Mouse (Mus musculus) intestine, embryonic 15.5 days (tissue): Measurements from ENCODE around the gene Gnaq. TPM values are rescaled to one million over a fixed set of nuclear protein-coding genes. Genes with fewer than 3 reads are reported as not detected.

Source experiments
- ATAC-seq: fragments of 200-750 bp; cut with Nextera tagmentation; 2 replicates; pipeline ENCODE4 v1.8.0; 2017; ENCODE audit warnings: moderate TSS enrichment, moderate library complexity
- H3K27ac ChIP-seq: fragments of 300-500 bp; sonication (generic); 2 replicates; pipeline ENCODE4 v1.5.1; 2015; ENCODE audit warnings: mild to moderate bottlenecking, inconsistent platforms
- H3K27me3 ChIP-seq: fragments of 300-500 bp; sonication (generic); replicated peaks from 2 replicates; pipeline ENCODE4 v1.6.1; 2015; ENCODE audit warnings: inconsistent platforms
- H3K36me3 ChIP-seq: fragments of 300-500 bp; sonication (generic); 2 replicates; pipeline ENCODE4 v1.6.1; 2015; ENCODE audit warnings: inconsistent platforms
- H3K4me1 ChIP-seq: fragments of 300-500 bp; sonication (generic); replicated peaks from 2 replicates; pipeline ENCODE4 v1.6.1; 2015; ENCODE audit warnings: inconsistent platforms
- H3K4me2 ChIP-seq: fragments of 300-500 bp; sonication (generic); replicated peaks from 2 replicates; pipeline ENCODE4 v1.6.1; 2015; ENCODE audit warnings: mild to moderate bottlenecking, inconsistent platforms
- H3K4me3 ChIP-seq: fragments of 300-500 bp; sonication (generic); replicated peaks from 2 replicates; pipeline ENCODE4 v1.5.1; 2015; ENCODE audit warnings: inconsistent platforms
- H3K9ac ChIP-seq: fragments of 300-500 bp; sonication (generic); 2 replicates; pipeline ENCODE4 v1.6.1; 2015; ENCODE audit warnings: inconsistent platforms
- H3K9me3 ChIP-seq: fragments of 300-500 bp; sonication (generic); 2 replicates; pipeline ENCODE4 v1.6.1; 2016; ENCODE audit warnings: inconsistent platforms
- WGBS: fragments of 180-500 bp; shearing (Covaris S2); methylation state at CpG from one replicate; pipeline ENCODE4 v1.1.7; 2015; 5-methylcytosine and 5-hydroxymethylcytosine counted together
- polyA plus RNA-seq: library from polyadenylated mRNA; unstranded; fragments of >200 nt; fragmentation: Nextera tagmentation; extraction: Ambion mirVana; gene quantifications from 2 replicates; pipeline ENCODE4 v1.2.1, GENCODE M21; 2015

Gene Gnaq
- polyA plus RNA-seq, 1 experiment from 2014 or later = 28.3 TPM

GRCm38 (mm10) chr19:16372752-16373486, 240.3 kb downstream of the Gnaq start:
- Histone ChIP-seq H3K4me3 (no peak overlapping the region), H3K27me3 (no peaks in the 10 kb centered on the region), H3K27ac (no peak overlapping the region), H3K9me3 (no peaks in the 10 kb centered on the region), H3K36me3 (no peaks in the 10 kb centered on the region), H3K9ac (no peak overlapping the region), H3K4me1 (peaks cover 32% of the 10 kb centered on the region), H3K4me2 (no peak overlapping the region)
- 0 out of 2 replicates have a peak, but pooled peaks have one; percentile 13 for ATAC-seq
- 68% methylated on average over 9 of the region's 9 CpGs for WGBS

- ATAC-seq = peak; percentile 71
- Histone ChIP-seq H3K27ac (no peak overlapping the region), H3K36me3 (no peaks in the 10 kb centered on the region), H3K4me3 (no peak overlapping the region), H3K4me2 (no peak overlapping the region), H3K27me3 (no peaks in the 10 kb centered on the region), H3K9ac (no peak overlapping the region), H3K4me1 (peaks cover 35% of the 10 kb centered on the region), H3K9me3 (no peaks in the 10 kb centered on the region)
- 22% methylated on average over 4 of the region's 4 CpGs for WGBS
Measured at GRCm38 (mm10) chr19:16375881-16376280, 243.2 kb downstream of the Gnaq start.

GRCm38 (mm10) chr19:16378565-16378964, 245.9 kb downstream of the Gnaq start:
- Histone ChIP-seq H3K9ac (no peak overlapping the region), H3K9me3 (no peaks in the 10 kb centered on the region), H3K4me3 (no peak overlapping the region), H3K27me3 (no peaks in the 10 kb centered on the region), H3K4me1 (peaks cover 20% of the 10 kb centered on the region), H3K27ac (no peak overlapping the region), H3K36me3 (no peaks in the 10 kb centered on the region), H3K4me2 (no peak overlapping the region)
- WGBS = 88% methylated on average over 7 of the region's 7 CpGs
- ATAC-seq = no peak

GRCm38 (mm10) chr19:16379687-16380086, 247.1 kb downstream of the Gnaq start:
- Histone ChIP-seq H3K27me3 (no peaks in the 10 kb centered on the region), H3K27ac (no peak overlapping the region), H3K4me2 (no peak overlapping the region), H3K9me3 (no peaks in the 10 kb centered on the region), H3K4me3 (no peak overlapping the region), H3K36me3 (no peaks in the 10 kb centered on the region), H3K4me1 (peaks cover 12% of the 10 kb centered on the region), H3K9ac (no peak overlapping the region)
- 79% methylated on average over 8 of the region's 8 CpGs for WGBS
- no peak for ATAC-seq

DNA sequence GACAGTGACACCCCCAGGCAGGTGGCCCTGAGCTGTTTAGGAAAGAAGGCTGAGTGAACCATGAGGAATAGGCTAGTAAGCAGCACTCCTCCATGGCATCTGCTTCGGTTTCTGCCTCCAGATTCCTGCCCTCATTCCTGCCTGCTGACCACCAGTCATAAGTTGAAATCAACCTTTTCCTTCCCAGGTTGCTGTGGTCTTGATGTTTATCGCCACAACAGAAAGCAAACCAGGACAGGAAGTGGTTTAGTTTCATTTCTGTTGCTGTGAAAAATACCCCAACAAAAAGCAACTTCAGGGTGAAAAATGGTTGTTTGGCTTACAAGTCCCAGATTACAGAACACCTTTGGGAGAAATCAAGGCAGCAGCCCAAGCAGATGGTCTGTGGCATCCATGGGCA, 249.8 kb downstream of the Gnaq start:
- Histone ChIP-seq H3K27ac (peak overlapping the region; percentile 44; the same call in 1 of the 2 replicates), H3K4me1 (peaks cover 3% of the 10 kb centered on the region; the same call in 1 of the 2 replicates), H3K9me3 (no peaks in the 10 kb centered on the region), H3K4me2 (no peak overlapping the region), H3K4me3 (no peak overlapping the region), H3K36me3 (no peaks in the 10 kb centered on the region), H3K9ac (no peak overlapping the region), H3K27me3 (no peaks in the 10 kb centered on the region)
- ATAC-seq = no peak
- WGBS = 64% methylated on average over 2 of the region's 2 CpGs

DNA sequence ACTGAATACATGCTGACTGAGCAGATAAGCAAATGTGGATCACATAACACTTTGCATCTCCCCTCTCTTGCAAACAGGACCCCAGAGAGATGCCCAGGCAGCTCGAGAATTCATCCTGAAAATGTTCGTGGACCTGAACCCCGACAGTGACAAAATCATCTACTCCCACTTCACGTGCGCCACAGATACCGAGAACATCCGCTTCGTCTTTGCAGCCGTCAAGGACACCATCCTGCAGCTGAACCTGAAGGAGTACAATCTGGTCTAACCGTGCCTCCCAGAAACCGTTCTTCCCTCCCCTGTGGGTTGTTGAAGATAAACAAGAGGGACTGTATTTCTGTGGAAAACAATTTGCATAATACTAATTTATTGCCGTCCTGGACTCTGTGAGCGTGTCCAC, 250.5 kb downstream of the Gnaq start:
- H3K4me1 ChIP-seq = peaks cover 3% of the 10 kb centered on the region; the same call in 1 of the 2 replicates
- WGBS = 59% methylated on average over 13 of the region's 13 CpGs
- H3K27me3 ChIP-seq = no peaks in the 10 kb centered on the region
- H3K4me3 ChIP-seq = no peak overlapping the region
- H3K9ac ChIP-seq = no peak overlapping the region
- no peaks in the 10 kb centered on the region for H3K9me3 ChIP-seq
- H3K4me2 ChIP-seq = no peak overlapping the region
- H3K27ac ChIP-seq = peak overlapping the region; percentile 44; the same call in 1 of the 2 replicates
- H3K36me3 ChIP-seq = no peaks in the 10 kb centered on the region
- no peak for ATAC-seq

GRCm38 (mm10) chr19:16384094-16384493, 251.5 kb downstream of the Gnaq start:
- Histone ChIP-seq H3K4me2 (no peak overlapping the region), H3K27me3 (no peaks in the 10 kb centered on the region), H3K9ac (no peak overlapping the region), H3K4me1 (peaks cover 3% of the 10 kb centered on the region; the same call in 1 of the 2 replicates), H3K4me3 (no peak overlapping the region), H3K9me3 (no peaks in the 10 kb centered on the region), H3K36me3 (no peaks in the 10 kb centered on the region), H3K27ac (no peak overlapping the region)
- no peak for ATAC-seq
- 85% methylated on average over 6 of the region's 6 CpGs for WGBS

GRCm38 (mm10) chr19:16384957-16385356, 252.3 kb downstream of the Gnaq start:
- Histone ChIP-seq H3K4me1 (peaks cover under 1% of the 10 kb centered on the region; the same call in 1 of the 2 replicates), H3K36me3 (no peaks in the 10 kb centered on the region), H3K4me3 (no peak overlapping the region), H3K9ac (no peak overlapping the region), H3K27me3 (no peaks in the 10 kb centered on the region), H3K4me2 (no peak overlapping the region), H3K9me3 (no peaks in the 10 kb centered on the region), H3K27ac (no peak overlapping the region)
- ATAC-seq = no peak
- WGBS = 61% methylated on average over 11 of the region's 11 CpGs

- H3K4me2 ChIP-seq = no peak overlapping the region
- no peak for ATAC-seq
- no peak overlapping the region for H3K9ac ChIP-seq
- H3K27ac ChIP-seq = no peak overlapping the region
- H3K27me3 ChIP-seq = no peaks in the 10 kb centered on the region
- no peak overlapping the region for H3K4me3 ChIP-seq
- H3K9me3 ChIP-seq = no peaks in the 10 kb centered on the region
- H3K36me3 ChIP-seq = no peaks in the 10 kb centered on the region
- no peaks in the 10 kb centered on the region for H3K4me1 ChIP-seq
- WGBS = 65% methylated on average over 6 of the region's 6 CpGs
Measured at GRCm38 (mm10) chr19:16386514-16386913, 253.9 kb downstream of the Gnaq start.

GRCm38 (mm10) chr19:16390192-16390795, 257.7 kb downstream of the Gnaq start:
- no peak overlapping the region for H3K4me3 ChIP-seq
- H3K36me3 ChIP-seq = no peaks in the 10 kb centered on the region
- no peak overlapping the region for H3K4me2 ChIP-seq
- 75% methylated on average over 6 of the region's 6 CpGs for WGBS
- no peak for ATAC-seq
- H3K27ac ChIP-seq = no peak overlapping the region
- H3K9ac ChIP-seq = no peak overlapping the region
- no peaks in the 10 kb centered on the region for H3K27me3 ChIP-seq
- no peaks in the 10 kb centered on the region for H3K4me1 ChIP-seq
- H3K9me3 ChIP-seq = no peaks in the 10 kb centered on the region

DNA sequence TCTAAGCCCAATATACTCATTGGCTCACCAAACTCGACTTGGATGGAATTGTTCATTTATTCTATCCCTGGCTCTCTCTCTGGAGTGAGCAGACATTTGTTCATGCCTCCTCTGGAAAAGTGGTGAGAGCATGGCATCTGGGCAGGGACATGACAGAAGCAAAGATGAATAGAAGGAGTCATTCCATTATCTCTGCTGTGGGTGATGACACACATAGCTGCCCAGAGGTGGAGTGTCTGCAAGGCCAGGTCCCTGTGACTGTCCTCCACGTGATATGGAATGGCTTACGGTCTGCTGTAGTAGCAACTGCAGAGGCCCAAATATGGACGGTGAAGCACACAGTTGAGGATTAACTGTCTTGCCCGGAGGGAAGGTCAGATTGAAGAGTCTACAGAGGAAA, 261.8 kb downstream of the Gnaq start:
- no peaks in the 10 kb centered on the region for H3K27me3 ChIP-seq
- WGBS = 86% methylated on average over 5 of the region's 5 CpGs
- H3K9me3 ChIP-seq = no peaks in the 10 kb centered on the region
- no peak for ATAC-seq
- no peak overlapping the region for H3K4me2 ChIP-seq
- no peaks in the 10 kb centered on the region for H3K4me1 ChIP-seq
- no peak overlapping the region for H3K9ac ChIP-seq
- no peak overlapping the region for H3K27ac ChIP-seq
- H3K36me3 ChIP-seq = no peaks in the 10 kb centered on the region
- H3K4me3 ChIP-seq = no peak overlapping the region

DNA sequence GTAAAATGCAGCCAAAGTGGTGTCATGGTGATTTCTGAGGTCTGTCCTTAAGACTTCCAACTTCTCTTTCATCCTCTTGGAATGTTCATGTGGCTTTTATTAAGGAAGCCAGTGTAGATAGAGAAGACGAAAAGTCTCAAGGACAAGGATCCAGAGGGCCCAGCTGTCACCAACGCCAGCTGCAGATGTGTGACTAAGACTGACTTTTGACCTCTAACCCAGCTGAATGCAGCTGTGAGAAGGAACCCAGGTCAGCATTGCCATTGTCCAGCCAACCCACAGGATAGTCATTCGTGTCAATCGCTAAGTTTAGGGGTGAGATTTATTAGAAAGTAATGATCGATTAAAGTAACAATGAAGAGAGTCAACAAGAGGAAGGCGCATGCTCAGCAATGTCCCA, 270.5 kb downstream of the Gnaq start:
- H3K4me3 ChIP-seq = no peak overlapping the region
- H3K27ac ChIP-seq = no peak overlapping the region
- H3K36me3 ChIP-seq = no peaks in the 10 kb centered on the region
- WGBS = 71% methylated on average over 6 of the region's 6 CpGs
- H3K4me1 ChIP-seq = no peaks in the 10 kb centered on the region
- ATAC-seq = 0 out of 2 replicates have a peak, but pooled peaks have one; percentile 31
- H3K4me2 ChIP-seq = no peak overlapping the region
- H3K9me3 ChIP-seq = no peaks in the 10 kb centered on the region
- H3K27me3 ChIP-seq = no peaks in the 10 kb centered on the region
- no peak overlapping the region for H3K9ac ChIP-seq

DNA sequence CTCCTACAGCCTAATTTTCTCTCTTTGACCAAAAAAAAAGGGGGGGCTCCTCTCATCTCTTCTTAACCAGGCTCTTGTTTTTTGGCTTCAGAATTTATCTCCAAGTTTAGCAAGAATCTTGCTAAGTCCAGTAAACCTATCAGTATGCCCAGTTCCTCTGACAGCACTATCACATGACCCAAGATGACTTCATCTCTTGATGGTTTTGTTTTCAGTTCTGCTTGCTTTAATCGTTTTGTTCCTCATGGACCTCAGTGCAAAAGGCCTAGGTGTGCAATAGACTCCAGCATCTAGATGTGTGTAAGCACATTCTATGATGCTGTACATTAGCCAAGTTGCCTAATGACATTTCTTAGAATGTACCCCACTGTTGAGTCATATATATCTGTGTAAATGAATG, 275.1 kb downstream of the Gnaq start:
- no peak overlapping the region for H3K27ac ChIP-seq
- no peaks in the 10 kb centered on the region for H3K4me1 ChIP-seq
- H3K4me3 ChIP-seq = no peak overlapping the region
- no peaks in the 10 kb centered on the region for H3K36me3 ChIP-seq
- H3K4me2 ChIP-seq = no peak overlapping the region
- no peak overlapping the region for H3K9ac ChIP-seq
- no peaks in the 10 kb centered on the region for H3K9me3 ChIP-seq
- 78% methylated on average over 1 of the region's 1 CpGs for WGBS
- ATAC-seq = no peak
- H3K27me3 ChIP-seq = no peaks in the 10 kb centered on the region
